Mouse (Mus musculus) cerebellum, adult 9-10 months (tissue): ENCODE results near the gene Olfr1166.
"Not testable (repeated sequence)": the region's sequence is repeated elsewhere in the genome, so short reads cannot be mapped to it uniquely, and the experiment has no call there.

ENCODE experiments used
- DNase-seq: peaks from one replicate; pipeline ENCODE4 v3.0.0; 2022

The Olfr1166 gene

DNA sequence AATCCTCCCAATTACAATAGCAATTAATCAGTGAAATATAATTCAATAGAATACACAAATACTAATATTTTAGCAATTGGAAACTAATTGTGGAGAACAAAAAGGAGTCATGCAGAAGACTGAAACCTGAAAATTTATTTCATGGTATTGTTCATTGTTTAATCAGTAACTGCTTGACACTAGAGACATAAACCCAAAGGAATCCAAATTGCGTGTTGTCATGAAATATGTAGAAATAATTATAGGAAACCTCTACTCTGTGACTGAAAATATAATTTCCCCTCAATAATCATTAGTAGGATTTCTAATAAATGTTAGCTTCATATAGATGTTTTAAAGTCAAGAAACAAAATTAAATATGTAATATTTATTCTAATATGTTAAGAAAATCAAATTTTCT is at the start of gene Olfr1166:
Olfr1166 (minus strand) TSS at position 101 of the 400 bp plus-strand sequence.
- no peak for DNase-seq

DNA sequence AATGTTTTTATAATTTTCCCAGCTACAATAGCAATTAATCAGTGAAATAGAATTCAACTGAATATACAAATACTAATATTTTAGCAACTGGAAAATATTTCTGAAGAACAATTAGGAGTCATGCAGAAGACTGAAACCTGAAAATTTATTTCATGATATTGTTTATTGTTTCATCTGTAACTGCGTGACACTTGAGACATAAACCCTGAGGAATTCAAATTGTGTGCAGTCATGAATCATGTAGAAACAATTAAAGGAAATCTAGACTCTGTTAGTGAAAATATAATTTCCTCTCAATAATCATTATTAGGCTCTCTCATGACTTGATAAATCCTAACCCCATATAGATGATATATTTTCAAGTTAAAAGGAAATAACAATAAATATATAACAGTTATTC is 27.0 kb upstream of the Olfr1166 start, which contains the start of gene Olfr1167:
Olfr1167 (minus strand) TSS at position 101 of the 400 bp plus-strand sequence.
- not testable (repeated sequence) for DNase-seq

DNA sequence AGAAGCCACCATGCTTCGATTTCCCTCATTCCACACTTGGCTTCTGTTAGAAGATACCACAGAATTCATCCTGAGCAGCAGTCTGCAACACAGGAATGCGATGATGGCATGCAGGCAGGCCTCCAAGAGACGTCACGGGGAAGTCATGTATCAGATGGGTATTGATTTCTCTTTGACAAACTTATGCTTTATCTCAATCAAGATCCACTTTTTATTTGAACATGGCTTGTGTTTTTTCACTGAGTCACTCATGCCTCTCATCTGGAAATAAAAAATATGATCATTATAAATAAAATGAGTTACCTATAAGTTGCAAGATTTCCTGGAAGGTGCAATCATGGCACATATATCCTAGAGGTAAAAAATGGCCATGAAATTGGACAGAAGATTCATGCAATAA is 34.2 kb downstream of the Olfr1166 start, which contains the start of gene Olfr1164:
Olfr1164 (minus strand) TSS at position 101 of the 400 bp plus-strand sequence.
- no peak for DNase-seq
